Mouse (Mus musculus) testis, adult 2 months (tissue): ENCODE measurements around the gene Stxbp4.

ENCODE experiments used
- CTCF ChIP-seq: fragments of 200-500 bp; IDR thresholded peaks from 2 replicates; pipeline ENCODE4 v1.5.1; 2012; ENCODE audit warnings: low read depth, mild to moderate bottlenecking, inconsistent platforms, low read length, moderate library complexity; ENCODE audit not compliant: control insufficient read depth, insufficient read depth, insufficient replicate concordance
- POLR2A ChIP-seq: fragments of 200-500 bp; IDR thresholded peaks from 2 replicates; pipeline ENCODE4 v1.6.1; 2012; ENCODE audit warnings: low read depth, mild to moderate bottlenecking, inconsistent platforms, low read length, moderate library complexity; ENCODE audit not compliant: control insufficient read depth

- TF ChIP-seq CTCF (no peak), POLR2A (no peak)
Measured at GRCm38 (mm10) chr11:90452134-90452533, 185.8 kb downstream of the Stxbp4 start.
